ENCODE assay signal across 8 mouse cellular contexts in genomic region chr19:25405987-25406386, GRCm38 (mm10).
DNase-seq lines count a peak whose midpoint lies in the region; ATAC-seq and TF ChIP-seq lines count a peak whose summit lies in the region.

No protein-coding gene starts in this region.

- intact Hi-C loops in left cerebral cortex, postnatal 25 days (cut with DNase I): no loop called here

- H3K4me2 ChIP-seq in heart, postnatal 0 days (ENCODE audit: low read depth, low read length): peak overlapping the region; percentile 80
- peak overlapping the region; percentile 78 for H3K4me2 ChIP-seq in forebrain, postnatal 0 days (ENCODE audit: low read depth)
- peak overlapping the region; percentile 70 for H3K4me2 ChIP-seq in limb, embryonic 11.5 days (ENCODE audit: low read depth, severe bottlenecking)
- H3K4me2 ChIP-seq in neural tube, embryonic 15.5 days: peak overlapping the region; percentile 77

- H3K27me3 ChIP-seq in heart, postnatal 0 days (ENCODE audit: control insufficient read depth, insufficient read depth, low read length): no peaks in the 10 kb centered on the region
- H3K27me3 ChIP-seq in forebrain, postnatal 0 days (ENCODE audit: insufficient read depth, low read length): no peaks in the 10 kb centered on the region; the same call in none of the 2 replicates
- no peaks in the 10 kb centered on the region for H3K27me3 ChIP-seq in limb, embryonic 11.5 days (ENCODE audit: control insufficient read depth, insufficient read depth, low read length)
- H3K27me3 ChIP-seq in neural tube, embryonic 15.5 days (replicated peaks): 0 out of 2 replicates have a peak, but pooled peaks cover 3% of the 10 kb centered on the region

- peaks cover 11% of the 10 kb centered on the region; the same call in 1 of the 2 replicates for H3K4me1 ChIP-seq in heart, postnatal 0 days (ENCODE audit: control insufficient read depth, insufficient read depth)
- peaks cover 3% of the 10 kb centered on the region; the same call in 1 of the 2 replicates for H3K4me1 ChIP-seq in forebrain, postnatal 0 days (ENCODE audit: insufficient read depth)
- H3K4me1 ChIP-seq in limb, embryonic 11.5 days (ENCODE audit: control insufficient read depth, insufficient read depth, low read length): peaks cover 26% of the 10 kb centered on the region
- peaks cover 36% of the 10 kb centered on the region for H3K4me1 ChIP-seq in neural tube, embryonic 15.5 days

- TF ChIP-seq EP300 in heart, postnatal 0 days (IDR thresholded peaks at IDR 0.05; ENCODE audit: low read depth): no peak

- no peak for ATAC-seq in heart, postnatal 0 days (ENCODE audit: insufficient read depth, low read depth)
- no peak for ATAC-seq in forebrain, postnatal 0 days
- ATAC-seq in limb, embryonic 11.5 days (ENCODE audit: insufficient number of reproducible peaks, low FRiP score, low TSS enrichment, low read depth): no peak
- ATAC-seq in neural tube, embryonic 15.5 days (ENCODE audit: low FRiP score): no peak

- peak overlapping the region; percentile 55 for H3K4me3 ChIP-seq in heart, postnatal 0 days (ENCODE audit: low read depth, low read length)
- peak overlapping the region; percentile 35; the same call in 1 of the 2 replicates for H3K4me3 ChIP-seq in forebrain, postnatal 0 days (ENCODE audit: low read depth, low read length)
- H3K4me3 ChIP-seq in limb, embryonic 11.5 days (ENCODE audit: low read depth, low read length): 0 out of 2 replicates have a peak overlapping the region, but pooled peaks have one; percentile 39
- peak overlapping the region; percentile 40; the same call in 1 of the 2 replicates for H3K4me3 ChIP-seq in neural tube, embryonic 15.5 days (replicated peaks)

- H3K27ac ChIP-seq in heart, postnatal 0 days (ENCODE audit: low read depth): peak overlapping the region; percentile 91
- no peak overlapping the region for H3K27ac ChIP-seq in forebrain, postnatal 0 days (ENCODE audit: low read depth, low read length)
- H3K27ac ChIP-seq in limb, embryonic 11.5 days (replicated peaks; ENCODE audit: low read depth, low read length): peak overlapping the region; percentile 93
- H3K27ac ChIP-seq in neural tube, embryonic 15.5 days (replicated peaks): peak overlapping the region; percentile 69; the same call in 1 of the 2 replicates

- peak overlapping the region; percentile 75; the same call in 1 of the 2 replicates for H3K9ac ChIP-seq in heart, postnatal 0 days (replicated peaks; ENCODE audit: low read depth, low read length)
- peak overlapping the region; percentile 29; the same call in 1 of the 2 replicates for H3K9ac ChIP-seq in forebrain, postnatal 0 days
- no peak overlapping the region for H3K9ac ChIP-seq in limb, embryonic 11.5 days (ENCODE audit: low read length)
- no peak overlapping the region for H3K9ac ChIP-seq in neural tube, embryonic 15.5 days (replicated peaks)

- no peak for DNase-seq in heart, postnatal 0 days (ENCODE audit: low spot score)
- no peak for DNase-seq in heart, adult 11 months
- DNase-seq in forebrain, postnatal 0 days: no peak
- no peak for DNase-seq in limb, embryonic 11.5 days (ENCODE audit: low spot score)
- no peak for DNase-seq in Muller cell, postnatal 12 days (ENCODE audit: inconsistent ontology term)
- DNase-seq in left cerebral cortex, postnatal 25 days (ENCODE audit: low spot score in 2 of 2): no peak
- DNase-seq in cerebellum, postnatal 25 days: no peak

- TF ChIP-seq CTCF in heart, postnatal 0 days (IDR thresholded peaks at IDR 0.05; ENCODE audit: low read depth): no peak
- no peak for TF ChIP-seq CTCF in forebrain, postnatal 0 days (IDR thresholded peaks at IDR 0.05; ENCODE audit: low read depth)

- peaks cover 22% of the 10 kb centered on the region for H3K36me3 ChIP-seq in heart, postnatal 0 days (replicated peaks; ENCODE audit: control insufficient read depth, insufficient read depth, low read length)
- H3K36me3 ChIP-seq in forebrain, postnatal 0 days (ENCODE audit: insufficient read depth): no peaks in the 10 kb centered on the region
- peaks cover 16% of the 10 kb centered on the region for H3K36me3 ChIP-seq in limb, embryonic 11.5 days (ENCODE audit: control insufficient read depth, insufficient read depth, low read length)
- peaks cover 12% of the 10 kb centered on the region for H3K36me3 ChIP-seq in neural tube, embryonic 15.5 days

- WGBS in heart, postnatal 0 days: 33% methylated on average over 6 of the region's 6 CpGs
- 27% methylated on average over 6 of the region's 6 CpGs for WGBS in forebrain, postnatal 0 days
- WGBS in limb, embryonic 11.5 days: 34% methylated on average over 6 of the region's 6 CpGs
- 31% methylated on average over 6 of the region's 6 CpGs for WGBS in neural tube, embryonic 15.5 days

- H3K9me3 ChIP-seq in heart, postnatal 0 days (replicated peaks; ENCODE audit: control insufficient read depth, low read length): no peaks in the 10 kb centered on the region
- H3K9me3 ChIP-seq in forebrain, postnatal 0 days (ENCODE audit: low read length): no peaks in the 10 kb centered on the region
- no peaks in the 10 kb centered on the region for H3K9me3 ChIP-seq in limb, embryonic 11.5 days (ENCODE audit: control insufficient read depth, low read length)
- no peaks in the 10 kb centered on the region for H3K9me3 ChIP-seq in neural tube, embryonic 15.5 days (replicated peaks)

Comparison
In these comparisons a context has a peak if more than half of its experiments do, and no peak if none do; other contexts are left out.
1. H3K9ac ChIP-seq: peak in heart, postnatal 0 days (single experiment) and forebrain, postnatal 0 days (single experiment); none in limb, embryonic 11.5 days (single experiment) and neural tube, embryonic 15.5 days (single experiment).
2. Peak in every context shown above with its lines, with median percentiles within 50 percentile points of each other: H3K4me2 ChIP-seq and H3K4me3 ChIP-seq.